Mouse (Mus musculus) 3134 (cell line): ENCODE measurements at regions not wholly inside any gene's neighbourhood (a gene's known extent, or its start where the extent isn't known, plus 50 kb on each side); places are given as distances from the start of the nearest gene placed in this dataset.
"Not testable (repeated sequence)": the region's sequence is repeated elsewhere in the genome, so short reads cannot be mapped to it uniquely, and the experiment has no call there.

Experiments used
- DNase-seq: peaks from one replicate; pipeline ENCODE4 v3.0.0-alpha.2; 2011; ENCODE audit warnings: low spot score; ENCODE audit not compliant: insufficient read length; ENCODE audit errors: extremely low read depth

GRCm38 (mm10) chr1:165018236-165018635 is 82.9 kb upstream of the Xcl1 start:
- no peak for DNase-seq

- no peak for DNase-seq
Measured at GRCm38 (mm10) chr1:165017793-165018192, 82.5 kb upstream of the Xcl1 start.

GRCm38 (mm10) chr1:165014328-165014727 is 79.0 kb upstream of the Xcl1 start:
- no peak for DNase-seq

GRCm38 (mm10) chr1:165013428-165013827 is 78.1 kb upstream of the Xcl1 start:
- DNase-seq, result no peak

GRCm38 (mm10) chr1:165012376-165012775 is 77.0 kb upstream of the Xcl1 start:
- no peak for DNase-seq

GRCm38 (mm10) chr1:164999515-164999914 is 64.2 kb upstream of the Xcl1 start:
- DNase-seq, result peak; percentile 9

GRCm38 (mm10) chr1:164998621-164999020 is 63.3 kb upstream of the Xcl1 start:
- DNase-seq, result no peak

- no peak for DNase-seq
Measured at GRCm38 (mm10) chr1:164997660-164998059, 62.3 kb upstream of the Xcl1 start.

GRCm38 (mm10) chr1:164994247-164994660 is 58.9 kb upstream of the Xcl1 start:
- no peak for DNase-seq

GRCm38 (mm10) chr1:164993175-164993875 is 58.0 kb upstream of the Xcl1 start:
- peak; percentile 13 for DNase-seq

- no peak for DNase-seq
Measured at GRCm38 (mm10) chr1:164988982-164989381, 53.7 kb upstream of the Xcl1 start.

GRCm38 (mm10) chr1:164988191-164988590 is 52.9 kb upstream of the Xcl1 start:
- DNase-seq, result no peak

GRCm38 (mm10) chr1:164985521-164985920 is 50.2 kb upstream of the Xcl1 start:
- not testable (repeated sequence) for DNase-seq
